Mouse (Mus musculus) hindbrain, postnatal 0 days (tissue): ENCODE measurements around the gene Zfp524. TPM values are rescaled to one million over a fixed set of nuclear protein-coding genes. Genes with fewer than 3 reads are reported as not detected.

Experiments used
- ATAC-seq: fragments of 200-750 bp; cut with Nextera tagmentation; 2 replicates; pipeline ENCODE4 v1.8.0; 2017; ENCODE audit warnings: mild to moderate bottlenecking, moderate TSS enrichment, moderate library complexity
- DNase-seq: peaks from one replicate; pipeline ENCODE4 v3.0.0-alpha.2; 2015; ENCODE audit warnings: low spot score
- H3K27ac ChIP-seq: fragments of 300-500 bp; sonication (generic); 2 replicates; pipeline ENCODE4 v1.5.1; 2014; ENCODE audit warnings: mild to moderate bottlenecking
- H3K27me3 ChIP-seq: fragments of 300-500 bp; sonication (generic); 2 replicates; pipeline ENCODE4 v1.6.1; 2014; ENCODE audit warnings: low read length, mixed read lengths; ENCODE audit not compliant: insufficient read depth
- H3K36me3 ChIP-seq: fragments of 300-500 bp; sonication (generic); 2 replicates; pipeline ENCODE4 v1.6.1; 2014; ENCODE audit warnings: low read length, mixed read lengths; ENCODE audit not compliant: insufficient read depth
- H3K4me1 ChIP-seq: fragments of 300-500 bp; sonication (generic); 2 replicates; pipeline ENCODE4 v1.6.1; 2014; ENCODE audit warnings: antibody characterized with exemption, low read length, mixed read lengths; ENCODE audit not compliant: insufficient read depth
- H3K4me2 ChIP-seq: fragments of 300-500 bp; sonication (generic); 2 replicates; pipeline ENCODE4 v1.6.1; 2014; ENCODE audit warnings: low read depth, mild to moderate bottlenecking, low read length, moderate library complexity, mixed read lengths
- H3K4me3 ChIP-seq: fragments of 300-500 bp; sonication (generic); 2 replicates; pipeline ENCODE4 v1.5.1; 2014; ENCODE audit warnings: low read length
- H3K9ac ChIP-seq: fragments of 300-500 bp; sonication (generic); replicated peaks from 2 replicates; pipeline ENCODE4 v1.6.1; 2014; ENCODE audit warnings: mild to moderate bottlenecking, low read length, moderate library complexity, mixed read lengths
- H3K9me3 ChIP-seq: fragments of 300-500 bp; sonication (generic); 2 replicates; pipeline ENCODE4 v1.6.1; 2016; ENCODE audit warnings: low read length, mixed read lengths
- CTCF ChIP-seq: IDR thresholded peaks from 2 replicates; pipeline ENCODE4 v1.5.1; 2016; ENCODE audit warnings: antibody characterized with exemption, control low read depth, low read depth
- whole genome bisulfite sequencing: fragments of 180-500 bp; shearing (Covaris S2); extraction: QIAGEN DNeasy Blood & Tissue Kit; methylation state at CpG from one replicate; pipeline ENCODE4 v1.1.7; 2014; 5-methylcytosine and 5-hydroxymethylcytosine counted together
- polyA plus RNA-seq: library from polyadenylated mRNA; unstranded; fragments of >200 nt; fragmentation: Nextera tagmentation; extraction: Ambion mirVana; gene quantifications from 2 replicates; pipeline ENCODE4 v1.2.1, GENCODE M21; 2015
- total RNA-seq: library from RNA; depleted of rRNA; stranded (reverse); fragments of >200 nt; gene quantifications from 2 replicates; pipeline ENCODE4 v1.2.3, GENCODE M21; 2014

The Zfp524 gene
- total and polyA plus RNA-seq, 2 experiments from 2014 or later = 4.2 to 7.2 TPM

- no peaks in the 10 kb centered on the region for H3K36me3 ChIP-seq
- ATAC-seq (no peak), DNase-seq (no peak)
- H3K9ac ChIP-seq = no peak overlapping the region
- H3K4me1 ChIP-seq = no peaks in the 10 kb centered on the region
- WGBS = 94% methylated on average over 7 of the region's 7 CpGs
- H3K27ac ChIP-seq = no peak overlapping the region
- H3K9me3 ChIP-seq = no peaks in the 10 kb centered on the region
- H3K4me3 ChIP-seq = no peak overlapping the region
- peak; percentile 14; the same call in 1 of the 2 replicates for TF ChIP-seq CTCF
- H3K27me3 ChIP-seq = no peaks in the 10 kb centered on the region
- H3K4me2 ChIP-seq = no peak overlapping the region
Observed at GRCm38 (mm10) chr7:4976832-4977231, 37.4 kb upstream of the Zfp524 start.

GRCm38 (mm10) chr7:4988250-4988649, 26.0 kb upstream of the Zfp524 start:
- Histone ChIP-seq H3K9me3 (no peaks in the 10 kb centered on the region), H3K4me3 (no peak overlapping the region), H3K27ac (no peak overlapping the region), H3K27me3 (no peaks in the 10 kb centered on the region), H3K4me2 (no peak overlapping the region), H3K36me3 (0 out of 2 replicates have a peak, but pooled peaks cover 3% of the 10 kb centered on the region), H3K4me1 (no peaks in the 10 kb centered on the region), H3K9ac (no peak overlapping the region)
- 79% methylated on average over 2 of the region's 2 CpGs for WGBS
- DNase-seq = no peak
- no peak for TF ChIP-seq CTCF
- no peak for ATAC-seq

GRCm38 (mm10) chr7:4993347-4993998, 20.7 kb upstream of the Zfp524 start:
- ATAC-seq = no peak
- TF ChIP-seq CTCF = no peak
- Histone ChIP-seq H3K27ac (no peak overlapping the region), H3K36me3 (0 out of 2 replicates have a peak, but pooled peaks cover 5% of the 10 kb centered on the region), H3K9ac (no peak overlapping the region; the same call in 1 of the 2 replicates), H3K4me2 (peak overlapping the region; percentile 93), H3K4me1 (peaks cover 10% of the 10 kb centered on the region), H3K27me3 (no peaks in the 10 kb centered on the region), H3K9me3 (no peaks in the 10 kb centered on the region), H3K4me3 (no peak overlapping the region)
- WGBS = 41% methylated on average over 55 of the region's 55 CpGs
- DNase-seq = no peak

GRCm38 (mm10) chr7:4993999-4994788, 20.0 kb upstream of the Zfp524 start:
- no peak for TF ChIP-seq CTCF
- Histone ChIP-seq H3K27me3 (no peaks in the 10 kb centered on the region), H3K4me3 (peak overlapping the region; percentile 13; the same call in 1 of the 2 replicates), H3K36me3 (0 out of 2 replicates have a peak, but pooled peaks cover 5% of the 10 kb centered on the region), H3K27ac (no peak overlapping the region), H3K4me1 (peaks cover 10% of the 10 kb centered on the region), H3K4me2 (peak overlapping the region; percentile 93), H3K9me3 (no peaks in the 10 kb centered on the region), H3K9ac (peak overlapping the region; percentile 21; the same call in 1 of the 2 replicates)
- 51% methylated on average over 59 of the region's 59 CpGs for WGBS
- no peak for DNase-seq
- no peak for ATAC-seq

GRCm38 (mm10) chr7:4995268-4996002, 18.8 kb upstream of the Zfp524 start:
- WGBS = 6% methylated on average over 18 of the region's 19 CpGs
- ATAC-seq = peak; percentile 4
- peak overlapping the region; percentile 95 for H3K9ac ChIP-seq
- peak overlapping the region; percentile 79 for H3K27ac ChIP-seq
- TF ChIP-seq CTCF = no peak
- H3K27me3 ChIP-seq = no peaks in the 10 kb centered on the region
- no peaks in the 10 kb centered on the region for H3K9me3 ChIP-seq
- H3K4me2 ChIP-seq = peak overlapping the region; percentile 93
- 0 out of 2 replicates have a peak, but pooled peaks cover 5% of the 10 kb centered on the region for H3K36me3 ChIP-seq
- peaks cover 10% of the 10 kb centered on the region for H3K4me1 ChIP-seq
- DNase-seq = no peak
- peak overlapping the region; percentile 82 for H3K4me3 ChIP-seq
